Mouse (Mus musculus) ES-E14 (cell line): ENCODE measurements around the gene Hsf4. TPM values are rescaled to one million over a fixed set of nuclear protein-coding genes. Genes with fewer than 3 reads are reported as not detected.

Experiments used
- DNase-seq: peaks from one replicate; pipeline ENCODE4 v3.0.0-alpha.2; 2013; ENCODE audit warnings: low read depth, low spot score
- H3K27ac ChIP-seq: 2 replicates; pipeline ENCODE4 v1.5.1; 2012; ENCODE audit warnings: low read depth, mild to moderate bottlenecking, low read length, moderate library complexity, mixed read lengths; ENCODE audit not compliant: poor library complexity, insufficient read depth, severe bottlenecking
- H3K36me3 ChIP-seq: 2 replicates; pipeline ENCODE4 v1.6.1; 2012; ENCODE audit warnings: mild to moderate bottlenecking, low read length, moderate library complexity, mixed read lengths; ENCODE audit not compliant: control insufficient read depth, poor library complexity, insufficient read depth, severe bottlenecking
- H3K4me1 ChIP-seq, 2 experiments: fragments of 150-350 bp in 1 of 2; sonication (generic) in 1 of 2; 2 replicates each; pipeline ENCODE4 v1.6.1; 2012; ENCODE audit warnings: low read length in 2 of 2, mild to moderate bottlenecking in 1 of 2, mixed read lengths in 1 of 2; ENCODE audit not compliant: control insufficient read depth in 2 of 2, insufficient read depth in 2 of 2, poor library complexity in 1 of 2
- H3K4me3 ChIP-seq, 2 experiments: fragments of 150-350 bp in 1 of 2; sonication (generic) in 1 of 2; 2 replicates each; pipeline ENCODE4 v1.5.1; 2012; ENCODE audit warnings: low read length in 2 of 2, low read depth in 1 of 2, mild to moderate bottlenecking in 1 of 2, mixed read lengths in 1 of 2; ENCODE audit not compliant: insufficient read depth in 1 of 2, poor library complexity in 1 of 2, severe bottlenecking in 1 of 2
- H3K9ac ChIP-seq: 2 replicates; pipeline ENCODE4 v1.6.1; 2012; ENCODE audit warnings: low read depth, mild to moderate bottlenecking, low read length, mixed read lengths; ENCODE audit not compliant: poor library complexity, insufficient read depth, severe bottlenecking
- H3K9me3 ChIP-seq: fragments of 150-350 bp; sonication (generic); 2 replicates; pipeline ENCODE4 v1.6.1; 2012; ENCODE audit warnings: low read depth, mild to moderate bottlenecking, low read length; ENCODE audit not compliant: control insufficient read depth, insufficient read depth
- CHD2 ChIP-seq: IDR thresholded peaks from 2 replicates; pipeline ENCODE4 v1.6.1; 2014; ENCODE audit warnings: mild to moderate bottlenecking, low read depth, low read length, inconsistent platforms
- HCFC1 ChIP-seq: IDR thresholded peaks from 2 replicates; pipeline ENCODE4 v1.6.1; 2012; ENCODE audit warnings: low read length, inconsistent platforms, borderline replicate concordance; ENCODE audit not compliant: insufficient read depth
- MAFK ChIP-seq: IDR thresholded peaks from 2 replicates; pipeline ENCODE4 v1.6.1; 2014; ENCODE audit warnings: mild to moderate bottlenecking, low read depth, low read length, inconsistent platforms; ENCODE audit not compliant: insufficient read depth
- ZC3H11A ChIP-seq: IDR thresholded peaks from 2 replicates; pipeline ENCODE4 v1.6.1; 2012; ENCODE audit warnings: low read depth, mild to moderate bottlenecking, inconsistent platforms, low read length, borderline replicate concordance
- ZNF384 ChIP-seq: IDR thresholded peaks from 2 replicates; pipeline ENCODE4 v1.6.1; 2012; ENCODE audit warnings: low read depth, low read length, inconsistent platforms
- in situ Hi-C, 2 experiments: fragments of 600-800 bp; cut with MboI; formaldehyde crosslinking; loops; one replicate each; pipeline ENCODE4 v1.15.1; 2025; ENCODE audit warnings: low sequenced_read_pairs in 2 of 2, inconsistent platforms in 1 of 2; ENCODE audit not compliant: unreplicated experiment in 2 of 2
- total RNA-seq: library from RNA; depleted of rRNA; stranded (reverse); fragments of 300-350 nt; gene quantifications from 2 replicates; pipeline ENCODE4 v1.2.3, GENCODE M21; 2012; rRNA removed

Gene Hsf4
- total RNA-seq, 1 experiment = 0.45 TPM

DNA sequence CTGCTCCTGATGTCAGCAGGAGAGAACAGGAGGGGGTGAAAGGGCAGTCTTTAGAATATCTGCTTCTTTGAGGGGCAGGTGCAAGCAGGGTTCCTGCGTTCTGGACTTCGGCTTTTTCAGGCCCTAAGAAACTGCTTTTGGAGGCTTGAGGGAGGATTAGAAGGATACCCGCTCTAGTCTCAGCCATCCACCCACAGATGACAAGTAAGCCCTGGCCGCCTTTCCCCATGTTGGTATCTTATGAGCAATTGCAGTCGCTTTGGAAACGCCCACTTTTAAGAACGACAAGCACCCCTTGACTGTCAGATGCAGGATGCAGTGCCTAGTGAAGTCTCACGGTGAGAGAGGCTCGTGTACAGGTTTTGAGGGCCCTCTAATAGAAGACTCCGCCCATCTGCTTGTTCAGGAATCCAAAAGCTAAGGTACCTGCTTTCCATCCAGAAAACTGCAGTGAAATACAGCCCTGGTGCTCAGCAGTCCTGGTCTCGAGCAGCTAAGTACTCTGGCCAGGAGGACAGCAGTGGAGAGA, 49.1 kb downstream of the Hsf4 start:
- TF ChIP-seq HCFC1 (no peak), CHD2 (no peak), ZC3H11A (no peak), MAFK (no peak), ZNF384 (no peak)
- in situ Hi-C loops = no loop called here
- DNase-seq = no peak
- Histone ChIP-seq H3K36me3 (peaks cover 2% of the 10 kb centered on the region; the same call in 1 of the 2 replicates), H3K27ac (no peak overlapping the region), H3K9ac (no peak overlapping the region), H3K4me1 (no peaks in the 10 kb centered on the region), H3K9me3 (no peaks in the 10 kb centered on the region), H3K4me3 (no peak overlapping the region)

DNA sequence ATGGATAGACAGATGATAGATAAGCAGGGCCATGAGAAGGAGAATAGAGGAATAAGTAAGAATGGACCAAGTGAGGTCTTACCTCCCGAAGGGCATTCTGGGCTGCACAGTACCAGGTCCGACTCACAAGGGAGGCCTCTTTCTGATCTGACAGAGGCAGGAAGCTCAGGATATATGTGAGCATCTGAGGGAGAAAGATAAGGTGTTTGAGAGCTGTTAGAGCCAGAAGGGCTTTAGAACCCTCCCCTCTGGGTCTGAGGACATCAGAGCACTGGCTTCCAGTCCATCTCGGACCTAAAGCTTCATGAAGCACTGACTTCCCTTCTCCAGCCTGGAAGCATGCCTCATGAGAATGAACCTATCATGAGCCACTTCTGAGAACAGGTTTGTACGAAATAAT, 53.6 kb downstream of the Hsf4 start:
- no peaks in the 10 kb centered on the region for H3K9me3 ChIP-seq
- no peak overlapping the region for H3K4me3 ChIP-seq
- H3K36me3 ChIP-seq = peaks cover 3% of the 10 kb centered on the region
- peaks cover 0 to 6% of the 10 kb centered on the region in 2 experiments; a peak in 1 of 4 replicates for H3K4me1 ChIP-seq
- no peak for DNase-seq
- H3K9ac ChIP-seq = no peak overlapping the region
- H3K27ac ChIP-seq = no peak overlapping the region
- in situ Hi-C loops = no loop called here
- TF ChIP-seq CHD2 (no peak), MAFK (no peak), ZNF384 (no peak), ZC3H11A (no peak), HCFC1 (no peak)

Other genes starting within 250 kb of the Hsf4 start
- gene Ces3a, start 221.2 kb upstream of the Hsf4 start, total RNA-seq = not detected in 2 replicates
- gene Ces3b, start 186.0 kb upstream of the Hsf4 start, total RNA-seq = not detected in 2 replicates
- not detected in 2 replicates for gene Ces4a, start 138.0 kb upstream of the Hsf4 start, total RNA-seq
- 36.2 and 47.0 TPM in 2 replicates for gene Cbfb, start 99.1 kb upstream of the Hsf4 start, total RNA-seq
- 41.7 and 42.6 TPM in 2 replicates for gene D230025D16Rik, start 44.7 kb upstream of the Hsf4 start, total RNA-seq
- 2.5 and 2.8 TPM in 2 replicates for gene B3gnt9, start 14.6 kb upstream of the Hsf4 start, total RNA-seq
- gene Tradd, start 5.2 kb upstream of the Hsf4 start, total RNA-seq = 6.2 and 7.6 TPM in 2 replicates
- 1.2 and 2.3 TPM in 2 replicates for gene Fbxl8, start 5.2 kb upstream of the Hsf4 start, total RNA-seq
- 0.85 and 1.0 TPM in 2 replicates for gene Nol3, start 6.3 kb downstream of the Hsf4 start, total RNA-seq
- 3.9 and 4.2 TPM in 2 replicates for gene 4931428F04Rik, start 20.1 kb downstream of the Hsf4 start, total RNA-seq
- 22.0 and 33.5 TPM in 2 replicates for gene Exoc3l, start 26.3 kb downstream of the Hsf4 start, total RNA-seq
- gene E2f4, start 27.9 kb downstream of the Hsf4 start, total RNA-seq = 66.8 and 67.1 TPM in 2 replicates
- 3.5 and 4.3 TPM in 2 replicates for gene Elmo3, start 35.8 kb downstream of the Hsf4 start, total RNA-seq
- 2.5 and 2.8 TPM in 2 replicates for gene Lrrc29, start 56.5 kb downstream of the Hsf4 start, total RNA-seq
- 123 and 133 TPM in 2 replicates for gene Tmem208, start 56.6 kb downstream of the Hsf4 start, total RNA-seq
- 9.1 and 12.7 TPM in 2 replicates for gene Fhod1, start 78.2 kb downstream of the Hsf4 start, total RNA-seq
- 5.8 and 11.7 TPM in 2 replicates for gene Slc9a5, start 79.0 kb downstream of the Hsf4 start, total RNA-seq
- gene Plekhg4, start 103.5 kb downstream of the Hsf4 start, total RNA-seq = 3.0 and 3.1 TPM in 2 replicates
- 0.18 and 0.37 TPM in 2 replicates for gene Kctd19, start 143.7 kb downstream of the Hsf4 start, total RNA-seq
- 0.13 TPM in 1 of 2 replicates, not detected in the other for gene Lrrc36, start 143.8 kb downstream of the Hsf4 start, total RNA-seq
- gene Tppp3, start 201.7 kb downstream of the Hsf4 start, total RNA-seq = 16.7 and 17.3 TPM in 2 replicates
- gene Zdhhc1, start 227.1 kb downstream of the Hsf4 start, total RNA-seq = 3.2 and 7.6 TPM in 2 replicates
- gene Hsd11b2, start 249.0 kb downstream of the Hsf4 start, total RNA-seq = 0.67 and 0.74 TPM in 2 replicates